Mouse (Mus musculus) heart, postnatal 0 days (tissue): ENCODE measurements at regions not wholly inside any gene's neighbourhood (a gene's known extent, or its start where the extent isn't known, plus 50 kb on each side); places are given as distances from the start of the nearest gene placed in this dataset.

Experiments
- ATAC-seq: fragments of 200-750 bp; cut with Nextera tagmentation; 2 replicates; pipeline ENCODE4 v1.8.0; 2017; ENCODE audit warnings: low read depth, moderate number of reproducible peaks, moderate library complexity; ENCODE audit not compliant: insufficient read depth
- DNase-seq: peaks from one replicate; pipeline ENCODE4 v3.0.0-alpha.2; 2016; ENCODE audit warnings: low spot score
- H3K27ac ChIP-seq: fragments of 300-500 bp; sonication (generic); 2 replicates; pipeline ENCODE4 v1.5.1; 2014; ENCODE audit warnings: low read depth, mild to moderate bottlenecking
- H3K27me3 ChIP-seq: fragments of 300-500 bp; sonication (generic); 2 replicates; pipeline ENCODE4 v1.6.1; 2014; ENCODE audit warnings: low read length, mixed read lengths; ENCODE audit not compliant: control insufficient read depth, insufficient read depth
- H3K36me3 ChIP-seq: fragments of 300-500 bp; sonication (generic); replicated peaks from 2 replicates; pipeline ENCODE4 v1.6.1; 2014; ENCODE audit warnings: low read length, mixed read lengths; ENCODE audit not compliant: control insufficient read depth, insufficient read depth
- H3K4me1 ChIP-seq: fragments of 300-500 bp; sonication (generic); 2 replicates; pipeline ENCODE4 v1.6.1; 2014; ENCODE audit warnings: antibody characterized with exemption; ENCODE audit not compliant: control insufficient read depth, insufficient read depth
- H3K4me2 ChIP-seq: fragments of 300-500 bp; sonication (generic); 2 replicates; pipeline ENCODE4 v1.6.1; 2014; ENCODE audit warnings: low read depth, mild to moderate bottlenecking, low read length, moderate library complexity
- H3K4me3 ChIP-seq: fragments of 300-500 bp; sonication (generic); 2 replicates; pipeline ENCODE4 v1.5.1; 2014; ENCODE audit warnings: low read depth, low read length
- H3K9ac ChIP-seq: fragments of 300-500 bp; sonication (generic); replicated peaks from 2 replicates; pipeline ENCODE4 v1.6.1; 2014; ENCODE audit warnings: low read depth, low read length, mixed read lengths
- H3K9me3 ChIP-seq: fragments of 300-500 bp; sonication (generic); replicated peaks from 2 replicates; pipeline ENCODE4 v1.6.1; 2016; ENCODE audit warnings: low read length; ENCODE audit not compliant: control insufficient read depth
- CTCF ChIP-seq: IDR thresholded peaks from 2 replicates; pipeline ENCODE4 v1.5.1; 2016; ENCODE audit warnings: antibody characterized with exemption, control low read depth, low read depth
- EP300 ChIP-seq: IDR thresholded peaks from 2 replicates; pipeline ENCODE4 v1.6.1; 2016; ENCODE audit warnings: antibody characterized with exemption, low read depth
- WGBS: fragments of 180-500 bp; shearing (Covaris S2); extraction: QIAGEN DNeasy Blood & Tissue Kit; methylation state at CpG from one replicate; pipeline ENCODE4 v1.1.7; 2014; 5-methylcytosine and 5-hydroxymethylcytosine counted together

GRCm38 (mm10) chr1:20673351-20673750, 55.5 kb upstream of the Pkhd1 start:
- ATAC-seq = no peak

GRCm38 (mm10) chr1:20674615-20675014, 56.1 kb upstream of the Il17a start:
- Histone ChIP-seq H3K9me3 (no peaks in the 10 kb centered on the region), H3K4me3 (no peak overlapping the region), H3K9ac (no peak overlapping the region), H3K27me3 (no peaks in the 10 kb centered on the region), H3K36me3 (no peaks in the 10 kb centered on the region), H3K4me2 (no peak overlapping the region), H3K4me1 (no peaks in the 10 kb centered on the region), H3K27ac (no peak overlapping the region)
- TF ChIP-seq EP300 (no peak), CTCF (no peak)
- 9% methylated on average over 2 of the region's 2 CpGs for WGBS
- no peak for DNase-seq
- no peak for ATAC-seq

More at GRCm38 (mm10) chr1:20673351-20673750, 55.5 kb upstream of the Pkhd1 start:
- no peak overlapping the region for H3K27ac ChIP-seq
- H3K4me3 ChIP-seq = no peak overlapping the region
- no peaks in the 10 kb centered on the region for H3K36me3 ChIP-seq
- DNase-seq = no peak
- H3K9me3 ChIP-seq = no peaks in the 10 kb centered on the region
- no peaks in the 10 kb centered on the region for H3K27me3 ChIP-seq
- H3K4me2 ChIP-seq = no peak overlapping the region
- 45% methylated on average over 2 of the region's 2 CpGs for WGBS
- H3K4me1 ChIP-seq = no peaks in the 10 kb centered on the region
- no peak overlapping the region for H3K9ac ChIP-seq
- TF ChIP-seq CTCF = no peak
- no peak for TF ChIP-seq EP300

DNA sequence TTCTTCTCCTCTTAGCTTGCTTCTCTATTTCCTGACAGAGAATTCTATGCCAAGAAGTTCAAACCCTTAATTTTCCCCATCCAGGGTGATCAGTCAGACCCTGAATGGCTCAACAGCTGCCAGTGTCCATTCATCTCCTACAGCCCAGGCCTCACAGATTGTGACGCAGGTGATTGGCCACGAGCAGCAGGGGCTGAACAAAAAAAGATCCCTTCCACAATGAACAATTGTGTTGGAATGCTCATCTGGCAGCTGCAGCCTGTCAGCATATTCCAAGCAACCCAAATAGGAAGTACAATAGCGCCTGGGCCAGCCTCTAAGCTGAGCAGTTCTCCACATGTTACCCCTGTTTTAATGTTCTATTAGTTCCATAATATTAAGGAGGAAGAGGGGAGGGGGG, 52.7 kb upstream of the Il17a start:
- Histone ChIP-seq H3K27ac (no peak overlapping the region), H3K36me3 (no peaks in the 10 kb centered on the region), H3K27me3 (no peaks in the 10 kb centered on the region), H3K4me3 (no peak overlapping the region), H3K4me1 (no peaks in the 10 kb centered on the region), H3K9ac (no peak overlapping the region), H3K9me3 (no peaks in the 10 kb centered on the region), H3K4me2 (no peak overlapping the region)
- no peak for DNase-seq
- TF ChIP-seq EP300 (no peak), CTCF (no peak)
- WGBS = 21% methylated on average over 3 of the region's 3 CpGs
- peak; percentile 47 for ATAC-seq

DNA sequence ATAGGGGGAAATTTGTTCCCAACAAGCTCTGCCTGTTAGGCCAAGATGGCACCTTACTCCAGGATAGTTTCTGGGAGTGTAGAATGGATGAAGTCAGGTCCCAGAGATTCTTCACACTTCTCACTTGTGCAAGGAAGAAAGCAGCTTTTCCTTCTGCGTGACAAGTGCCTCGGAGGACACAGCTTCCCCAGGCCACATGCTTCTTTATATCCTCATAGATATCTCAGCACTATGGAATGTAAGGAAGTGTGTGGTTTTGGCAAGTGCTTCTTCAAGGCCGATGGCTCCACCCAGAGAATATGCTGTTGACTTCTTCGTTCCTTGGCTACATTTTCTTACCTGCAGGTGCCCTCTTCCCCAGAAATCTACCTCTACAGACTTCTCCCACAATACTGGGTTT, 51.9 kb upstream of the Il17a start:
- Histone ChIP-seq H3K4me3 (no peak overlapping the region), H3K4me2 (no peak overlapping the region), H3K9ac (no peak overlapping the region), H3K4me1 (no peaks in the 10 kb centered on the region), H3K27me3 (no peaks in the 10 kb centered on the region), H3K36me3 (no peaks in the 10 kb centered on the region), H3K9me3 (no peaks in the 10 kb centered on the region), H3K27ac (no peak overlapping the region)
- DNase-seq = no peak
- 71% methylated on average over 4 of the region's 4 CpGs for WGBS
- TF ChIP-seq CTCF = no peak
- TF ChIP-seq EP300 = no peak
- ATAC-seq = no peak

DNA sequence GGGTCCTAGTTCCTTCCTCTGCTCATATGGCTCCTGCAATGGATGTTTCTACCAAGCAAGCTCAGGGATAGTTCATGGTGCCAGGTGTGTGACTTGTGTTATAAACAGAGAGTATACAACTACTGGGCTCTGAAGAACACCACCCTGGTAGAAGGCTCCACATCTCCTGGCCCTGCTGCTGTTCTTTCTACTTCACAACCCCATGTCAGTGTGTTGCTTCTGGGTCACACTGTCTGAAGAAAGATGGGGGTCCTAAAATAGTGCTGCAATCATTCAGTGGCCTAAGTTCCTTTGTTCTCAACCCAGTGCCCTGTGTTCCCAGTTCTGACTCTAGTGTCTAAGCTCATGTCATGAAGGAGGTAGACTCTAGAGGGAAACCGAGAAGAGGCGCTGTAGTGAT, 51.4 kb upstream of the Il17a start:
- Histone ChIP-seq H3K36me3 (no peaks in the 10 kb centered on the region), H3K4me2 (no peak overlapping the region), H3K9me3 (no peaks in the 10 kb centered on the region), H3K9ac (no peak overlapping the region), H3K27me3 (no peaks in the 10 kb centered on the region), H3K4me1 (no peaks in the 10 kb centered on the region), H3K27ac (no peak overlapping the region), H3K4me3 (no peak overlapping the region)
- TF ChIP-seq EP300 (no peak), CTCF (no peak)
- DNase-seq (no peak), ATAC-seq (no peak)
- WGBS = 76% methylated on average over 2 of the region's 2 CpGs

- Histone ChIP-seq H3K4me2 (no peak overlapping the region), H3K27ac (no peak overlapping the region), H3K4me3 (no peak overlapping the region), H3K9ac (no peak overlapping the region), H3K4me1 (no peaks in the 10 kb centered on the region), H3K27me3 (no peaks in the 10 kb centered on the region), H3K36me3 (no peaks in the 10 kb centered on the region), H3K9me3 (no peaks in the 10 kb centered on the region)
- DNase-seq (no peak), ATAC-seq (no peak)
- 74% methylated on average over 5 of the region's 5 CpGs for WGBS
- no peak for TF ChIP-seq CTCF
- no peak for TF ChIP-seq EP300
Observed at GRCm38 (mm10) chr1:20679744-20680341, 50.9 kb upstream of the Il17a start.
